ENCODE assay signal across 32 mouse cellular contexts in genomic region chr10:118495362-118495761, GRCm38 (mm10). TPM values are rescaled to one million over a fixed set of nuclear protein-coding genes. Genes with fewer than 3 reads are reported as not detected.
"Had no signal": no experiment of that assay in that cellular context is flagged by ENCODE, and none has a peak within 500 bp of the region (broad histone marks: within the 10 kb centered on the region; RNA-seq: fewer than 3 reads in every experiment).

No protein-coding gene starts in this region.

- H3K27ac ChIP-seq: kidney, postnatal 0 days; layer of hippocampus, adult 2 months; limb, embryonic 10.5 days; limb, embryonic 13.5 days; liver, embryonic 12.5 days; liver, embryonic 15.5 days; lung, embryonic 15.5 days; stomach, postnatal 0 days had no signal

- H3K9ac ChIP-seq: limb, embryonic 13.5 days; liver, embryonic 12.5 days; liver, embryonic 15.5 days; lung, embryonic 15.5 days had no signal

- H3K9me3 ChIP-seq: limb, embryonic 10.5 days; limb, embryonic 13.5 days; liver, embryonic 12.5 days; liver, embryonic 15.5 days; lung, embryonic 15.5 days had no signal

- H3K4me1 ChIP-seq: limb, embryonic 10.5 days; liver, embryonic 12.5 days; liver, embryonic 15.5 days; lung, embryonic 15.5 days had no signal

- H3K36me3 ChIP-seq: limb, embryonic 10.5 days; limb, embryonic 13.5 days; liver, embryonic 12.5 days; liver, embryonic 15.5 days; lung, embryonic 15.5 days had no signal

- DNase-seq: kidney, adult 18-20 months; kidney, adult 9 months; kidney, postnatal 36 days; layer of hippocampus, adult 9-11 months; liver; lung, adult 18-20 months; lung, postnatal 10 days; lung, postnatal 36 days; midbrain, embryonic 14.5 days; right cerebral cortex, adult 18-20 months; right cerebral cortex, postnatal 14 days; right cerebral cortex, postnatal 4 days; thymus, adult 2 months; thymus, postnatal 14 days; thymus, postnatal 4 days had no signal

- H3K4me3 ChIP-seq: layer of hippocampus, adult 2 months; limb, embryonic 10.5 days; limb, embryonic 13.5 days; liver, embryonic 12.5 days; liver, embryonic 15.5 days; lung, embryonic 15.5 days had no signal

- H3K27me3 ChIP-seq: limb, embryonic 13.5 days; liver, embryonic 12.5 days; liver, embryonic 15.5 days; lung, embryonic 15.5 days had no signal

- ATAC-seq: liver, embryonic 12.5 days had no signal

- H3K4me2 ChIP-seq: limb, embryonic 13.5 days; liver, embryonic 12.5 days; liver, embryonic 15.5 days; lung, embryonic 15.5 days; midbrain, embryonic 11.5 days had no signal

RNA-seq across cellular contexts. Expression of gene Ifng, which starts 54.5 kb away (rescaled TPM):
- total RNA-seq: layer of hippocampus, adult 2 months; layer of hippocampus, postnatal 25 days; left cerebral cortex, adult 18-20 months; left cerebral cortex, postnatal 25 days; megakaryocyte progenitor cell, adult 5-6 weeks; midbrain, postnatal 0 days had no signal
- polyA plus RNA-seq: kidney, postnatal 0 days; limb, embryonic 10.5 days; limb, embryonic 13.5 days; liver, embryonic 12.5 days; liver, embryonic 15.5 days; lung, embryonic 15.5 days; midbrain, embryonic 11.5 days; midbrain, embryonic 14.5 days; midbrain, postnatal 0 days; neural tube, embryonic 11.5 days; neural tube, embryonic 14.5 days; stomach, embryonic 14.5 days; stomach, postnatal 0 days; thymus, adult 2 months had no signal
